Mouse (Mus musculus) limb, embryonic 12.5 days (tissue): ENCODE data around the gene Ckb. TPM values are rescaled to one million over a fixed set of nuclear protein-coding genes. Genes with fewer than 3 reads are reported as not detected.

Experiments used
- ATAC-seq: fragments of 200-750 bp; cut with Nextera tagmentation; 2 replicates; pipeline ENCODE4 v1.8.0; 2017; ENCODE audit warnings: low read depth, moderate TSS enrichment; ENCODE audit not compliant: insufficient number of reproducible peaks, insufficient read depth, low FRiP score, low TSS enrichment
- H3K27ac ChIP-seq: fragments of 300-500 bp; sonication (generic); 2 replicates; pipeline ENCODE4 v1.5.1; 2016; ENCODE audit warnings: mild to moderate bottlenecking, moderate library complexity
- H3K27me3 ChIP-seq: fragments of 300-500 bp; sonication (generic); 2 replicates; pipeline ENCODE4 v1.6.1; 2016; ENCODE audit warnings: mild to moderate bottlenecking, moderate library complexity
- H3K36me3 ChIP-seq: fragments of 300-500 bp; sonication (generic); 2 replicates; pipeline ENCODE4 v1.6.1; 2016; ENCODE audit warnings: mild to moderate bottlenecking, moderate library complexity
- H3K4me1 ChIP-seq: fragments of 300-500 bp; sonication (generic); replicated peaks from 2 replicates; pipeline ENCODE4 v1.6.1; 2016
- H3K4me2 ChIP-seq: fragments of 300-500 bp; sonication (generic); 2 replicates; pipeline ENCODE4 v1.6.1; 2016; ENCODE audit warnings: mild to moderate bottlenecking, moderate library complexity
- H3K4me3 ChIP-seq: fragments of 300-500 bp; sonication (generic); replicated peaks from 2 replicates; pipeline ENCODE4 v1.5.1; 2016; ENCODE audit warnings: mild to moderate bottlenecking
- H3K9ac ChIP-seq: fragments of 300-500 bp; sonication (generic); replicated peaks from 2 replicates; pipeline ENCODE4 v1.6.1; 2016; ENCODE audit warnings: mild to moderate bottlenecking, moderate library complexity
- H3K9me3 ChIP-seq: fragments of 300-500 bp; sonication (generic); 2 replicates; pipeline ENCODE4 v1.6.1; 2016; ENCODE audit warnings: mild to moderate bottlenecking, moderate library complexity
- WGBS: fragments of 180-500 bp; shearing (Covaris S2); methylation state at CpG from one replicate; pipeline ENCODE4 v1.1.7; 2016; 5-methylcytosine and 5-hydroxymethylcytosine counted together
- polyA plus RNA-seq: library from polyadenylated mRNA; unstranded; fragments of >200 nt; fragmentation: Nextera tagmentation; extraction: Ambion mirVana; gene quantifications from 2 replicates; pipeline ENCODE4 v1.2.1, GENCODE M21; 2016

Gene Ckb
- polyA plus RNA-seq, 1 experiment from 2014 or later, result 112 TPM

GRCm38 (mm10) chr12:111691346-111691872, 19.3 kb upstream of the Ckb start:
- H3K36me3 ChIP-seq, result no peaks in the 10 kb centered on the region
- peaks cover 31% of the 10 kb centered on the region for H3K4me1 ChIP-seq
- no peaks in the 10 kb centered on the region for H3K9me3 ChIP-seq
- no peaks in the 10 kb centered on the region for H3K27me3 ChIP-seq
- no peak overlapping the region for H3K9ac ChIP-seq
- peak overlapping the region; percentile 5; the same call in 1 of the 2 replicates for H3K27ac ChIP-seq
- H3K4me3 ChIP-seq, result no peak overlapping the region
- no peak overlapping the region for H3K4me2 ChIP-seq
- no peak for ATAC-seq
- WGBS, result 28% methylated on average over 5 of the region's 5 CpGs

- H3K27me3 ChIP-seq, result no peaks in the 10 kb centered on the region
- no peak overlapping the region for H3K27ac ChIP-seq
- H3K36me3 ChIP-seq, result no peaks in the 10 kb centered on the region
- H3K9ac ChIP-seq, result no peak overlapping the region
- H3K4me1 ChIP-seq, result peaks cover 23% of the 10 kb centered on the region
- no peak overlapping the region for H3K4me3 ChIP-seq
- 85% methylated on average over 11 of the region's 11 CpGs for WGBS
- no peaks in the 10 kb centered on the region for H3K9me3 ChIP-seq
- ATAC-seq, result no peak
- no peak overlapping the region for H3K4me2 ChIP-seq
These were observed 17.3 kb upstream of the Ckb start for GRCm38 (mm10) chr12:111689426-111689825.

- peaks cover 12% of the 10 kb centered on the region; the same call in 1 of the 2 replicates for H3K36me3 ChIP-seq
- peaks cover 11% of the 10 kb centered on the region for H3K4me1 ChIP-seq
- ATAC-seq, result no peak
- no peak overlapping the region for H3K4me3 ChIP-seq
- no peak overlapping the region for H3K27ac ChIP-seq
- no peaks in the 10 kb centered on the region for H3K9me3 ChIP-seq
- H3K9ac ChIP-seq, result no peak overlapping the region
- WGBS, result 53% methylated on average over 2 of the region's 2 CpGs
- H3K4me2 ChIP-seq, result no peak overlapping the region
- no peaks in the 10 kb centered on the region for H3K27me3 ChIP-seq
These were observed 15.9 kb upstream of the Ckb start for GRCm38 (mm10) chr12:111688069-111688428.

- no peaks in the 10 kb centered on the region for H3K27me3 ChIP-seq
- ATAC-seq, result no peak
- H3K9me3 ChIP-seq, result no peaks in the 10 kb centered on the region
- H3K27ac ChIP-seq, result no peak overlapping the region
- H3K4me3 ChIP-seq, result no peak overlapping the region
- no peak overlapping the region for H3K9ac ChIP-seq
- peaks cover 11% of the 10 kb centered on the region for H3K4me1 ChIP-seq
- 47% methylated on average over 14 of the region's 14 CpGs for WGBS
- peaks cover 16% of the 10 kb centered on the region; the same call in 1 of the 2 replicates for H3K36me3 ChIP-seq
- no peak overlapping the region for H3K4me2 ChIP-seq
These were observed 15.4 kb upstream of the Ckb start for GRCm38 (mm10) chr12:111687350-111688068.

- Histone ChIP-seq H3K9ac (no peak overlapping the region), H3K4me2 (no peak overlapping the region), H3K4me1 (peaks cover 6% of the 10 kb centered on the region), H3K4me3 (no peak overlapping the region), H3K9me3 (no peaks in the 10 kb centered on the region), H3K27me3 (no peaks in the 10 kb centered on the region), H3K27ac (no peak overlapping the region), H3K36me3 (peaks cover 25% of the 10 kb centered on the region; the same call in 1 of the 2 replicates)
- 72% methylated on average over 4 of the region's 4 CpGs for WGBS
- no peak for ATAC-seq
These were observed 14.3 kb upstream of the Ckb start for GRCm38 (mm10) chr12:111686390-111686789.

GRCm38 (mm10) chr12:111682806-111683205, 10.7 kb upstream of the Ckb start:
- H3K4me2 ChIP-seq, result no peak overlapping the region
- no peaks in the 10 kb centered on the region for H3K9me3 ChIP-seq
- peaks cover 12% of the 10 kb centered on the region for H3K4me1 ChIP-seq
- no peak for ATAC-seq
- peaks cover 33% of the 10 kb centered on the region; the same call in 1 of the 2 replicates for H3K36me3 ChIP-seq
- H3K9ac ChIP-seq, result no peak overlapping the region
- no peak overlapping the region for H3K4me3 ChIP-seq
- H3K27ac ChIP-seq, result no peak overlapping the region
- H3K27me3 ChIP-seq, result no peaks in the 10 kb centered on the region
- WGBS, result 68% methylated on average over 5 of the region's 5 CpGs

DNA sequence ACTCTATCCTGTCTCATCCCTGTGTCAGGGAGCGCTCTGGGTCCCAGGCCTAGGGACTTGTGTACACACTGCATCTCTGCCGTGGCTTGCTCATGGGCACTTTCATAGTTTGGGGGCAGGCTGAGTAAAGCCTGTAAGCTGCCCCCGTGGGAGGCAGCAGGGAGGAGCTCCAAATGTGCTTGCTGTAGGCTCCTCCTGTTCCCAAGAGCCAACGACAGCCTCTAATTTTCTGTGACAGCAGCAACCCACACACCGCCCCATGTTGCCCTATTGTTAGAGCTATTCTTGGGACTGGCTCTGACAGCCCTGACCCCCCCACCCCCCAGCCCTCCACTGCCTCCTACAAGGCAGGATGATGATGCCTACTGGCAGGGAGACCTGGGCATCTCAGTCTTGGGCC, 9.9 kb upstream of the Ckb start:
- H3K4me2 ChIP-seq, result no peak overlapping the region
- no peak overlapping the region for H3K27ac ChIP-seq
- 83% methylated on average over 5 of the region's 5 CpGs for WGBS
- no peak for ATAC-seq
- peaks cover 18% of the 10 kb centered on the region for H3K4me1 ChIP-seq
- H3K9me3 ChIP-seq, result no peaks in the 10 kb centered on the region
- H3K9ac ChIP-seq, result no peak overlapping the region
- H3K27me3 ChIP-seq, result no peaks in the 10 kb centered on the region
- H3K36me3 ChIP-seq, result peaks cover 33% of the 10 kb centered on the region; the same call in 1 of the 2 replicates
- no peak overlapping the region for H3K4me3 ChIP-seq

GRCm38 (mm10) chr12:111681305-111681704, 9.2 kb upstream of the Ckb start:
- WGBS, result 90% methylated on average over 8 of the region's 8 CpGs
- Histone ChIP-seq H3K36me3 (peaks cover 33% of the 10 kb centered on the region; the same call in 1 of the 2 replicates), H3K9ac (no peak overlapping the region), H3K4me2 (no peak overlapping the region), H3K9me3 (no peaks in the 10 kb centered on the region), H3K27me3 (no peaks in the 10 kb centered on the region), H3K4me1 (peaks cover 18% of the 10 kb centered on the region), H3K27ac (no peak overlapping the region), H3K4me3 (no peak overlapping the region)
- no peak for ATAC-seq

- peaks cover 33% of the 10 kb centered on the region; the same call in 1 of the 2 replicates for H3K36me3 ChIP-seq
These were observed 8.5 kb upstream of the Ckb start for GRCm38 (mm10) chr12:111680661-111681060.

DNA sequence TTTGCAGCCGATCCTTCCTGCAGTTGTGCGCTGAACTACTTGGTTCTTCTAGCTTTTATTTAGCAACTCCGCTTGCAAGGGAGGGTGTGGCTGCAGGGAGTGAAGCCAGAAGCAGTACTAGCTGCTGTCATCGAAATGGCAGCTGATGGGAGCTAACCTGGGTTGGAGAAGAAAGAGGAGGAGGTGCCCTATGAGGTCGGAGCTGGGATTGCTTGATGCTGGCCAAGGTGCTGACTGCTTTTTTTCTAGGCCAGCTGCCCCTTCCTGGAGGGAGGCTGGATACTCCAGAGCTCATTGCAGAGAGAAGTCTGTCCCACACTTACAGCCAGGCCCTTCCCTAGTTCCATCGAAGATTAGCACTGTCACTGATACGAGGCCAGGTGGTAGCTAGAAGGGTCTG, 6.9 kb upstream of the Ckb start:
- Histone ChIP-seq H3K4me1 (peaks cover 18% of the 10 kb centered on the region), H3K4me2 (peak overlapping the region; percentile 97), H3K27me3 (peaks cover 20% of the 10 kb centered on the region), H3K27ac (no peak overlapping the region), H3K4me3 (peak overlapping the region; percentile 92), H3K9me3 (no peaks in the 10 kb centered on the region), H3K36me3 (peaks cover 31% of the 10 kb centered on the region; the same call in 1 of the 2 replicates), H3K9ac (peak overlapping the region; percentile 61)
- no peak for ATAC-seq
- WGBS, result 57% methylated on average over 7 of the region's 7 CpGs

More at GRCm38 (mm10) chr12:111680661-111681060, 8.5 kb upstream of the Ckb start:
- Histone ChIP-seq H3K4me1 (peaks cover 18% of the 10 kb centered on the region), H3K27me3 (peaks cover 6% of the 10 kb centered on the region; the same call in 1 of the 2 replicates), H3K9ac (no peak overlapping the region), H3K9me3 (no peaks in the 10 kb centered on the region), H3K4me2 (no peak overlapping the region), H3K4me3 (no peak overlapping the region), H3K27ac (no peak overlapping the region)
- WGBS, result 93% methylated on average over 13 of the region's 13 CpGs
- no peak for ATAC-seq

- no peak overlapping the region for H3K27ac ChIP-seq
- peak overlapping the region; percentile 97 for H3K4me2 ChIP-seq
- peaks cover 27% of the 10 kb centered on the region; the same call in 1 of the 2 replicates for H3K36me3 ChIP-seq
These were observed 6.5 kb upstream of the Ckb start for GRCm38 (mm10) chr12:111678670-111678933.

More at GRCm38 (mm10) chr12:111678670-111678933, 6.5 kb upstream of the Ckb start:
- Histone ChIP-seq H3K4me3 (peak overlapping the region; percentile 92), H3K4me1 (peaks cover 18% of the 10 kb centered on the region), H3K27me3 (peaks cover 24% of the 10 kb centered on the region), H3K9ac (peak overlapping the region; percentile 61), H3K9me3 (no peaks in the 10 kb centered on the region)
- ATAC-seq, result no peak
- 5% methylated on average over 13 of the region's 13 CpGs for WGBS
